Mouse (Mus musculus): Measurements from ENCODE around the gene Spint2. TPM values are rescaled to one million over a fixed set of nuclear protein-coding genes. Genes with fewer than 3 reads are reported as not detected.

Spint2 gene
- total and polyA plus RNA-seq, 3 experiments = 4.1 to 29.1 TPM; not detected in 1

DNA sequence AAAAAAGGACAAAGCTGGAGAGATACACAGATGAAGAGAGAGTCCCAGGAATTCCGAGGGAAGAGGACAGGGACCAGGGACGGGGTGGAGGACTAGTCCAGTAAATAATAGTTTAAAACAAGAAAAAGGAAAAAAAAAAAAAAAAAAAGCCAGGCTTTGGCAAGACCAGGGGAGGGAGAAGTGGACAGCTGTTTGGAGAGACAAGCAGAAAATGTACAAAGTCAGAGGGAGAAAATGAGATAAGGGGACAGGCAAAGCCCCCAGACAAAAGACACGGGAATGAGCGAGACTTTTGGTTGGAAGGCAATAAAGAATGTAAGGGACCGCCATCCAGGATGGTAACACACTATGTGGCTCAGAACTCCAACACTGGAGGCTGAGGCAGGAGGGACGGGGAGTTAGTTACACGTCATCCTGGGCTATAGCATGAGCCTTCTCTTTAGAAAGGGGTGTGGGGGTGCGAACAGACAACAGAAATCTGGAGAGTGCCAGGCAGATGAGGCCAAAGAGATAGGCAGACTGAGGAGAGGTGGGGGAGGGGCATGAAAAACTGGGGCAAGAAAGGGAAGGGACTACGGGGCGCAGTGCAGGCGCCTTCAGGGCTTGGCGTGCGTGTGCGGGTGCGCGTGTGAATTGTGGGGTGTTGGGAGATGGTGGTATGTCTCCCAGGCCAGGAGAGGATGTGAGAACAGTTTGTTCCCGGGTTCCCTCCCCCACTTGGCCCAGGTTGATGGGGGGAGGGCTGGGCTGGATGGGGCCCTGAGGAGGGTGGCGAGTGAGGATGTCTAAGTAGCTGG, 36.6 kb upstream of the Spint2 start:
- H3K79me2 ChIP-seq (replicated peaks; ENCODE audit: control insufficient read depth, extremely low read depth, insufficient read depth, poor library complexity, severe bottlenecking) = no peaks in the 10 kb centered on the region
- dilution Hi-C loops (cut with MboI; ENCODE audit: extremely low pct_ligation_motif_present, extremely low pct_unique_long_range_greater_than_20kb, low sequenced_read_pairs) = no loop called here
- no peak for TF ChIP-seq TCF12 (IDR thresholded peaks at IDR 0.05; ENCODE audit: low read depth, low read length)
- no peak for TF ChIP-seq HCFC1 (IDR thresholded peaks at IDR 0.05; ENCODE audit: low read depth, low read length)
- no peak for TF ChIP-seq ZMIZ1 (IDR thresholded peaks at IDR 0.05; ENCODE audit: low read depth, low read length)
- TF ChIP-seq BHLHE40 (IDR thresholded peaks at IDR 0.05; ENCODE audit: low read depth, low read length) = no peak
- TF ChIP-seq ZKSCAN1 (IDR thresholded peaks at IDR 0.05; ENCODE audit: borderline replicate concordance, low read depth, low read length) = no peak
- TF ChIP-seq CHD2 (IDR thresholded peaks at IDR 0.05; ENCODE audit: low read length) = no peak
- no peak for TF ChIP-seq GABPA (IDR thresholded peaks at IDR 0.05; ENCODE audit: insufficient replicate concordance, low read depth, low read length)
- H3K36me3 ChIP-seq (replicated peaks in 1 of 2; ENCODE audit: control insufficient read depth in 1 of 2, insufficient read depth in 1 of 2, low read length in 1 of 2) = peaks cover 0 to 7% of the 10 kb centered on the region in 2 experiments
- peaks cover 9% of the 10 kb centered on the region for H3K27me3 ChIP-seq (replicated peaks)
- H3K9ac ChIP-seq (ENCODE audit: insufficient read depth, low read depth) = no peak overlapping the region
- no peak overlapping the region for H3K4me2 ChIP-seq (ENCODE audit: insufficient read depth, low read depth, poor library complexity, severe bottlenecking)
- H3K4me3 ChIP-seq (replicated peaks in 1 of 3; ENCODE audit: low read depth in 2 of 3, low read length in 2 of 3, poor library complexity in 1 of 3) = no peak overlapping the region
- in situ Hi-C loops (cut with MboI; ENCODE audit: low pct_ligation_motif_present, low pct_unique_long_range_greater_than_20kb, low sequenced_read_pairs) = no loop called here
- H3K4me1 ChIP-seq (ENCODE audit: control insufficient read depth in 1 of 2, insufficient read depth in 2 of 2) = peaks cover 0 to 15% of the 10 kb centered on the region in 2 experiments; a peak in 2 of 4 replicates
- no peak overlapping the region for H3K27ac ChIP-seq (ENCODE audit: insufficient read depth, low read depth)
- DNase-seq (ENCODE audit: extremely low read depth) = no peak
- H3K9me3 ChIP-seq (replicated peaks; ENCODE audit: low read length) = no peaks in the 10 kb centered on the region

DNA sequence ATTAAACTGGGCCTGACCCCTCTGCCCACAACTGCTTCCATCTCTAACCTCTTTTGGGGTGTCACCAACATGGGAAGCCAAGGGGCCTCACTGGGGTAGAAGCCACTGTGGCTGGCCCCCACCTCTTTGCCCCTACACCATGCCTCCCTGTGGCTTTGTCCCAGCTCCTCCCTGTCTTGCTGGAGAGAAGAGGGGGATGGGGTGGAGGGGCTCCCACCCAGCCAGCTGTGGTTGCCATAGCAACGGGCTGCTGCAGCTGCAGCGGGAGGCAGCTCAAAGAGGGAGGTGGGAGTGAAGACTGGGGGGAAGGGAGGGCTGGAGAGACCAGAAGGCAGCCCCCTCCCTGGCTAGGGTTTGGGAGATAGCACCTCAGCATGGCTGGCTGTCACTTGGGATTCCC, 35.8 kb upstream of the Spint2 start:
- DNase-seq (ENCODE audit: extremely low read depth) = no peak
- Histone ChIP-seq H3K9ac (ENCODE audit: insufficient read depth, low read depth) (no peak overlapping the region), H3K36me3 (replicated peaks in 1 of 2; ENCODE audit: control insufficient read depth in 1 of 2, insufficient read depth in 1 of 2, low read length in 1 of 2) (peaks cover 0 to 6% of the 10 kb centered on the region in 2 experiments), H3K4me3 (replicated peaks in 1 of 3; ENCODE audit: low read depth in 2 of 3, low read length in 2 of 3, poor library complexity in 1 of 3) (no peak overlapping the region), H3K9me3 (replicated peaks; ENCODE audit: low read length) (no peaks in the 10 kb centered on the region), H3K4me1 (ENCODE audit: control insufficient read depth in 1 of 2, insufficient read depth in 2 of 2) (peaks cover 2 to 19% of the 10 kb centered on the region in 2 experiments; a peak in 2 of 4 replicates), H3K27ac (ENCODE audit: insufficient read depth, low read depth) (no peak overlapping the region), H3K27me3 (replicated peaks) (peaks cover 14% of the 10 kb centered on the region), H3K79me2 (replicated peaks; ENCODE audit: control insufficient read depth, extremely low read depth, insufficient read depth, poor library complexity, severe bottlenecking) (no peaks in the 10 kb centered on the region), H3K4me2 (ENCODE audit: insufficient read depth, low read depth, poor library complexity, severe bottlenecking) (no peak overlapping the region)
- in situ Hi-C loops (cut with MboI; ENCODE audit: low pct_ligation_motif_present, low pct_unique_long_range_greater_than_20kb, low sequenced_read_pairs) (no loop called here), dilution Hi-C loops (cut with MboI; ENCODE audit: extremely low pct_ligation_motif_present, extremely low pct_unique_long_range_greater_than_20kb, low sequenced_read_pairs) (no loop called here)
- TF ChIP-seq JUN (IDR thresholded peaks at IDR 0.05; ENCODE audit: insufficient read depth, low read depth, low read length) (no peak), MEF2A (IDR thresholded peaks at IDR 0.05; ENCODE audit: borderline replicate concordance, low read depth, low read length) (no peak), ZMIZ1 (IDR thresholded peaks at IDR 0.05; ENCODE audit: low read depth, low read length) (no peak), SMC3 (IDR thresholded peaks at IDR 0.05; ENCODE audit: low read depth, low read length) (no peak), IRF4 (IDR thresholded peaks at IDR 0.05; ENCODE audit: low read depth, low read length) (no peak), CTCF (conservative IDR thresholded peaks at IDR 0.05 in 1 of 2, IDR thresholded peaks at IDR 0.05 in 1 of 2; ENCODE audit: low read depth in 2 of 2, low read length in 2 of 2) (no peak), NELFE (IDR thresholded peaks at IDR 0.05; ENCODE audit: low read depth, low read length) (no peak), PAX5 (IDR thresholded peaks at IDR 0.05; ENCODE audit: low read length) (no peak), HCFC1 (IDR thresholded peaks at IDR 0.05; ENCODE audit: low read depth, low read length) (no peak), TCF12 (IDR thresholded peaks at IDR 0.05; ENCODE audit: low read depth, low read length) (no peak), ETS1 (conservative IDR thresholded peaks at IDR 0.05; ENCODE audit: low read depth, low read length) (no peak), RCOR1 (conservative IDR thresholded peaks at IDR 0.05; ENCODE audit: low read depth, low read length) (no peak), ZC3H11A (IDR thresholded peaks at IDR 0.05; ENCODE audit: low read depth, low read length) (no peak), MYC (IDR thresholded peaks at IDR 0.05; ENCODE audit: low read depth, low read length) (no peak), TBP (conservative IDR thresholded peaks at IDR 0.05; ENCODE audit: low read depth, low read length) (no peak), E2F4 (IDR thresholded peaks at IDR 0.05; ENCODE audit: insufficient replicate concordance, low read depth, low read length) (no peak), JUND (conservative IDR thresholded peaks at IDR 0.05; ENCODE audit: low read depth, low read length) (no peak)
